ENCODE assay signal across 31 mouse cellular contexts in the genomic region with DNA sequence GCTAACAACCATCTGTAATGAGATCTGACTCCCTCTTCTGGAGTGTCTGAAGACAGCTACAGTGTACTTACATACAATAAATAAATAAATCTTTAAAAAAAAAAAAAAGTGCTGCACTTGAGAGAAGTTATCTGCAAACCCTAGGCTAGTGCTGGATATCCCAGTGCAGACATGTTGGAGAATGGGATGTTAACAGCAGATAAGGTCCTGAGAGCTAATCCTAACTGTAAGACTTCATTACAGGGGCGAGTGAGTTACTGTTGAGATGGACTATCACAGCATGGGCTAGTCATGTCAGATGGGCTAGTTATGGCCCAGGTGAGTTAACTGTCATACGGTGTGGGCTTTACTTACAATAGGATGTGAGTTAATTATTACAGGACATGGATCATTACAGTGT. TPM values are rescaled to one million over a fixed set of nuclear protein-coding genes. Genes with fewer than 3 reads are reported as not detected.
"Had no signal": no experiment of that assay in that cellular context is flagged by ENCODE, and none has a peak within 500 bp of the region (broad histone marks: within the 10 kb centered on the region; RNA-seq: fewer than 3 reads in every experiment).

No protein-coding gene starts in this region.

- ATAC-seq: hindbrain, embryonic 16.5 days; inflammation-experienced regulatory T-cells, adult 6 months; intestine, embryonic 15.5 days; intestine, postnatal 0 days had no signal

- H3K9me3 ChIP-seq: heart, embryonic 10.5 days; heart, embryonic 12.5 days; hindbrain, embryonic 10.5 days; hindbrain, embryonic 12.5 days; intestine, embryonic 15.5 days; limb, embryonic 10.5 days; limb, embryonic 12.5 days had no signal

- H3K4me1 ChIP-seq: heart, embryonic 10.5 days; heart, embryonic 12.5 days; hindbrain, embryonic 10.5 days; hindbrain, embryonic 12.5 days; intestine, embryonic 15.5 days; limb, embryonic 10.5 days; limb, embryonic 12.5 days had no signal

- H3K4me3 ChIP-seq: gastrocnemius, adult 2 months; heart, embryonic 10.5 days; heart, embryonic 12.5 days; hindbrain, embryonic 10.5 days; hindbrain, embryonic 12.5 days; intestine, embryonic 15.5 days; layer of hippocampus, adult 2 months; left cerebral cortex, adult 2 months; limb, embryonic 10.5 days; limb, embryonic 12.5 days had no signal

- H3K4me2 ChIP-seq: heart, embryonic 12.5 days; hindbrain, embryonic 12.5 days; hindbrain, embryonic 14.5 days; intestine, embryonic 15.5 days; limb, embryonic 12.5 days had no signal

- DNase-seq: gastrocnemius, adult 2 months; gastrocnemius, postnatal 10 days; gastrocnemius, postnatal 25 days; heart, adult 18-20 months; heart, postnatal 10 days; heart, postnatal 4 days; kidney, adult 18-20 months; kidney, adult 8-10 months; kidney, postnatal 10 days; kidney, postnatal 25 days; kidney, postnatal 4 days had no signal

- H3K27me3 ChIP-seq: heart, embryonic 12.5 days; hindbrain, embryonic 12.5 days; intestine, embryonic 15.5 days; limb, embryonic 12.5 days had no signal

- H3K27ac ChIP-seq: gastrocnemius, adult 2 months; heart, embryonic 10.5 days; hindbrain, embryonic 10.5 days; hindbrain, embryonic 12.5 days; hindbrain, embryonic 14.5 days; intestine, embryonic 15.5 days; layer of hippocampus, adult 2 months; left cerebral cortex, adult 2 months; limb, embryonic 10.5 days; limb, embryonic 12.5 days had no signal

- H3K36me3 ChIP-seq: intestine, embryonic 15.5 days had no signal

- H3K9ac ChIP-seq: heart, embryonic 12.5 days; hindbrain, embryonic 12.5 days; hindbrain, embryonic 14.5 days; intestine, embryonic 15.5 days; limb, embryonic 12.5 days had no signal

RNA-seq across cellular contexts. Expression of a gene that starts 13.7 kb away (rescaled TPM):
- total RNA-seq: granulocyte monocyte progenitor cell, adult 5-6 weeks had no signal
- polyA plus RNA-seq: heart, embryonic 12.5 days; heart, embryonic 16.5 days; hindbrain, embryonic 10.5 days; inflammation-experienced regulatory T-cells, adult 6 months; kidney, embryonic 14.5 days; limb, embryonic 10.5 days; limb, embryonic 12.5 days had no signal

RNA-seq across cellular contexts. Expression of a gene that starts 34.1 kb away (rescaled TPM):
- total RNA-seq: gastrocnemius, adult 2 months; gastrocnemius, postnatal 10 days; gastrocnemius, postnatal 25 days; gastrocnemius, postnatal 4 days; granulocyte monocyte progenitor cell, adult 5-6 weeks; heart, adult 18-20 months; heart, adult 8-10 months; heart, postnatal 10 days; heart, postnatal 25 days; heart, postnatal 4 days had no signal
- polyA plus RNA-seq: heart, embryonic 14.5 days; hindbrain, embryonic 16.5 days had no signal
